Mouse (Mus musculus): ENCODE results near the gene Cited4. TPM values are rescaled to one million over a fixed set of nuclear protein-coding genes. Genes with fewer than 3 reads are reported as not detected.

The Cited4 gene
- total and polyA plus RNA-seq, 3 experiments, result 23.3 to 58.1 TPM; not detected in 1

GRCm38 (mm10) chr4:120635351-120635750 is 31.0 kb upstream of the Cited4 start:
- Histone ChIP-seq H3K4me1 (ENCODE audit: control insufficient read depth in 1 of 2, insufficient read depth in 2 of 2, low read length in 2 of 2) (peaks cover 20 to 24% of the 10 kb centered on the region in 2 experiments), H3K79me2 (ENCODE audit: control insufficient read depth, insufficient read depth, low read length, poor library complexity) (no peaks in the 10 kb centered on the region; the same call in 1 of the 2 replicates), H3K9ac (ENCODE audit: control insufficient read depth, low read depth, low read length, poor library complexity, severe bottlenecking) (no peak overlapping the region), H3K36me3 (ENCODE audit: control insufficient read depth in 1 of 2, insufficient read depth in 2 of 2, low read length in 2 of 2) (peaks cover 0 to 22% of the 10 kb centered on the region in 2 experiments; a peak in 2 of 4 replicates), H3K4me3 (ENCODE audit: control insufficient read depth in 1 of 2, insufficient read depth in 1 of 2, low read depth in 2 of 2, low read length in 2 of 2) (no peak overlapping the region), H3K9me3 (replicated peaks; ENCODE audit: insufficient read depth, low read length) (no peaks in the 10 kb centered on the region), H3K27ac (ENCODE audit: control insufficient read depth, low read depth, low read length) (no peak overlapping the region), H3K27me3 (ENCODE audit: control insufficient read depth in 1 of 2, insufficient read depth in 2 of 2, low read length in 2 of 2) (no peaks in the 10 kb centered on the region)
- TF ChIP-seq SIN3A (IDR thresholded peaks at IDR 0.05; ENCODE audit: low read length) (no peak), TCF12 (IDR thresholded peaks at IDR 0.05; ENCODE audit: low read depth, low read length) (no peak), MEF2A (IDR thresholded peaks at IDR 0.05; ENCODE audit: extremely low read depth, insufficient replicate concordance, low read depth, low read length, poor library complexity, severe bottlenecking) (no peak)
- no peak for DNase-seq (ENCODE audit: low read depth, low spot score)

GRCm38 (mm10) chr4:120641946-120642345 is 24.4 kb upstream of the Cited4 start:
- Histone ChIP-seq H3K4me3 (ENCODE audit: control insufficient read depth in 1 of 2, insufficient read depth in 1 of 2, low read depth in 2 of 2, low read length in 2 of 2) (no peak overlapping the region), H3K36me3 (ENCODE audit: control insufficient read depth in 1 of 2, insufficient read depth in 2 of 2, low read length in 2 of 2) (no peaks in the 10 kb centered on the region), H3K27ac (ENCODE audit: control insufficient read depth, low read depth, low read length) (no peak overlapping the region), H3K27me3 (ENCODE audit: control insufficient read depth in 1 of 2, insufficient read depth in 2 of 2, low read length in 2 of 2) (no peaks in the 10 kb centered on the region), H3K4me1 (ENCODE audit: control insufficient read depth in 1 of 2, insufficient read depth in 2 of 2, low read length in 2 of 2) (no peaks in the 10 kb centered on the region), H3K9ac (ENCODE audit: control insufficient read depth, low read depth, low read length, poor library complexity, severe bottlenecking) (no peak overlapping the region), H3K79me2 (ENCODE audit: control insufficient read depth, insufficient read depth, low read length, poor library complexity) (no peaks in the 10 kb centered on the region), H3K9me3 (replicated peaks; ENCODE audit: insufficient read depth, low read length) (no peaks in the 10 kb centered on the region)
- TF ChIP-seq RCOR1 (IDR thresholded peaks at IDR 0.05; ENCODE audit: low read depth, low read length) (no peak), MAX (IDR thresholded peaks at IDR 0.05; ENCODE audit: low read length) (no peak), SMC3 (IDR thresholded peaks at IDR 0.05; ENCODE audit: low read depth, low read length) (no peak), BHLHE40 (IDR thresholded peaks at IDR 0.05; ENCODE audit: borderline replicate concordance, low read depth, low read length) (no peak), USF1 (IDR thresholded peaks at IDR 0.05; ENCODE audit: low read depth, low read length) (no peak), GATA1 (IDR thresholded peaks at IDR 0.05; ENCODE audit: low read depth, low read length) (no peak), ZKSCAN1 (IDR thresholded peaks at IDR 0.05; ENCODE audit: low read depth, low read length) (no peak), MAZ (IDR thresholded peaks at IDR 0.05; ENCODE audit: low read depth, low read length) (no peak), POLR2A (IDR thresholded peaks at IDR 0.05; ENCODE audit: control insufficient read depth in 1 of 2, insufficient read depth in 1 of 2, low read depth in 1 of 2, low read length in 2 of 2, poor library complexity in 1 of 2) (no peak), CTCF (IDR thresholded peaks at IDR 0.05 in 2 of 3, conservative IDR thresholded peaks at IDR 0.05 in 1 of 3; ENCODE audit: control insufficient read depth in 1 of 3, insufficient read depth in 1 of 3, low read depth in 2 of 3, low read length in 3 of 3, poor library complexity in 1 of 3, severe bottlenecking in 1 of 3) (no peak), POLR2AphosphoS5 (IDR thresholded peaks at IDR 0.05; ENCODE audit: borderline replicate concordance, low read depth, low read length) (no peak), NELFE (IDR thresholded peaks at IDR 0.05; ENCODE audit: low read depth, low read length) (no peak), HCFC1 (IDR thresholded peaks at IDR 0.05; ENCODE audit: low read depth, low read length) (no peak), SIN3A (IDR thresholded peaks at IDR 0.05; ENCODE audit: low read length) (no peak), UBTF (IDR thresholded peaks at IDR 0.05; ENCODE audit: borderline replicate concordance, insufficient read depth, low read depth, low read length) (no peak), ZC3H11A (IDR thresholded peaks at IDR 0.05; ENCODE audit: low read depth, low read length) (no peak), POLR2AphosphoS2 (IDR thresholded peaks at IDR 0.05; ENCODE audit: low read length) (no peak), CHD2 (IDR thresholded peaks at IDR 0.05; ENCODE audit: low read length) (no peak)
- DNase-seq (ENCODE audit: low read depth, low spot score), result no peak

Measured in MEL (cell line).